Mouse (Mus musculus) heart, adult 2 months (tissue): ENCODE measurements around the gene Ccl6.

Source experiments
- CTCF ChIP-seq: fragments of 200-600 bp; IDR thresholded peaks from 2 replicates; pipeline ENCODE4 v1.8.1; 2022; ENCODE audit warnings: antibody characterized with exemption, mild to moderate bottlenecking, moderate library complexity
- EP300 ChIP-seq: fragments of 200-500 bp; IDR thresholded peaks from 2 replicates; pipeline ENCODE4 v1.6.1; 2011; ENCODE audit warnings: low read depth, low read length, control low read depth; ENCODE audit not compliant: insufficient read depth
- POLR2A ChIP-seq: fragments of 200-500 bp; IDR thresholded peaks from 2 replicates; pipeline ENCODE4 v1.6.1; 2011; ENCODE audit warnings: mild to moderate bottlenecking, low read depth, low read length, control low read depth; ENCODE audit not compliant: insufficient read depth

DNA sequence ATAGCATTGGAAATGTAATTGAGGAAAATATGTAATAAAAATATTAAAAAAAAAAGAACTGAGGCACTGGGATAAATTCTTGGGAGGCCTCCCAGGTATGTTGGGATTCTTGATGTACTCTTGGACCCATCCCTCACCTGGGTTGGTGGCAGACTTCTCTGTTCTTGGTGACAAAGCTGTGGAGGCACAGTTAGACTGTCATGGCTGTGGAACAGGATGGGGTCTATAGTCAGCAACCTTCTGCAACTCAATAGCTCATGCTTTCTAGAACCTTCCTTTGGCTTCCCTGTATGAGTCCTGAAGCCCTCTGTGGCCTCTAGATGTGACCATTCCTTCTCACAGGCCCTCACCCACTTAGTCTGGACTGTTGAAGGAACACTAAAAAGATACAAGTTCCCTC lies 26.3 kb downstream of the Ccl6 start:
- TF ChIP-seq CTCF: no peak
- no peak for TF ChIP-seq POLR2A
- TF ChIP-seq EP300: no peak
